Mouse (Mus musculus) layer of hippocampus, adult 11-12 months (tissue): ENCODE measurements around the gene BC035044.
"Not testable (repeated sequence)": the region's sequence is repeated elsewhere in the genome, so short reads cannot be mapped to it uniquely, and the experiment has no call there.

Source experiments
- DNase-seq: peaks from one replicate; pipeline ENCODE4 v3.0.0; 2022; ENCODE audit warnings: low spot score

BC035044 gene

GRCm38 (mm10) chr6:128850671-128851070, 40.3 kb downstream of the BC035044 start:
- no peak for DNase-seq

- DNase-seq, result no peak
These were observed 41.0 kb downstream of the BC035044 start for GRCm38 (mm10) chr6:128849902-128850301.

GRCm38 (mm10) chr6:128847401-128847800, 43.5 kb downstream of the BC035044 start:
- no peak for DNase-seq

GRCm38 (mm10) chr6:128845998-128846542, 44.9 kb downstream of the BC035044 start:
- DNase-seq, result no peak

- DNase-seq, result peak; percentile 92
These were observed 45.5 kb downstream of the BC035044 start for GRCm38 (mm10) chr6:128845319-128845979.

- no peak for DNase-seq
These were observed 46.3 kb downstream of the BC035044 start for GRCm38 (mm10) chr6:128844586-128845080.

GRCm38 (mm10) chr6:128844131-128844530, 46.8 kb downstream of the BC035044 start:
- no peak for DNase-seq

GRCm38 (mm10) chr6:128843479-128843992, 47.4 kb downstream of the BC035044 start:
- DNase-seq, result no peak

- DNase-seq, result peak; percentile 95
These were observed 47.9 kb downstream of the BC035044 start for GRCm38 (mm10) chr6:128842945-128843478.

- no peak for DNase-seq
These were observed 48.5 kb downstream of the BC035044 start for GRCm38 (mm10) chr6:128842356-128842944.

GRCm38 (mm10) chr6:128841327-128842089, 49.4 kb downstream of the BC035044 start:
- DNase-seq, result no peak

- DNase-seq, result not testable (repeated sequence)
These were observed 50.3 kb downstream of the BC035044 start for GRCm38 (mm10) chr6:128840669-128841068.

GRCm38 (mm10) chr6:128839921-128840320, 51.0 kb downstream of the BC035044 start:
- no peak for DNase-seq

GRCm38 (mm10) chr6:128839266-128839771, 51.6 kb downstream of the BC035044 start:
- DNase-seq, result peak; percentile 86

GRCm38 (mm10) chr6:128838342-128839265, 52.3 kb downstream of the BC035044 start:
- peak; percentile 91 for DNase-seq

- DNase-seq, result no peak
These were observed 53.2 kb downstream of the BC035044 start for GRCm38 (mm10) chr6:128837454-128838341.

GRCm38 (mm10) chr6:128836955-128837334, 54.0 kb downstream of the BC035044 start:
- DNase-seq, result no peak

- no peak for DNase-seq
These were observed 54.6 kb downstream of the BC035044 start for GRCm38 (mm10) chr6:128836191-128836954.

- DNase-seq, result no peak
These were observed 55.4 kb downstream of the BC035044 start for GRCm38 (mm10) chr6:128835571-128835970.
